Mouse (Mus musculus): Measurements from ENCODE around the gene C87977. TPM values are rescaled to one million over a fixed set of nuclear protein-coding genes. Genes with fewer than 3 reads are reported as not detected.
"Not testable (repeated sequence)": the region's sequence is repeated elsewhere in the genome, so short reads cannot be mapped to it uniquely, and the experiment has no call there.

C87977 gene
- total RNA-seq (2015) (not detected in 2 replicates), total RNA-seq (2017) (not detected in 2 replicates)

- not testable (repeated sequence) for ATAC-seq (ENCODE audit: poor library complexity, severe bottlenecking)
Observed at GRCm38 (mm10) chr4:144213218-144213617, at the start of gene C87977. Gene C87977, minus strand, starts transcription at chr4:144213318.

GRCm38 (mm10) chr4:144254768-144255167 is 41.6 kb upstream of the C87977 start:
- ATAC-seq (ENCODE audit: poor library complexity, severe bottlenecking): not testable (repeated sequence)

GRCm38 (mm10) chr4:144190419-144190818 is 22.7 kb downstream of the C87977 start, which contains the start of gene Oog2:
Gene Oog2, plus strand, starts transcription at chr4:144190719.
- ATAC-seq (ENCODE audit: poor library complexity, severe bottlenecking): no peak

DNA sequence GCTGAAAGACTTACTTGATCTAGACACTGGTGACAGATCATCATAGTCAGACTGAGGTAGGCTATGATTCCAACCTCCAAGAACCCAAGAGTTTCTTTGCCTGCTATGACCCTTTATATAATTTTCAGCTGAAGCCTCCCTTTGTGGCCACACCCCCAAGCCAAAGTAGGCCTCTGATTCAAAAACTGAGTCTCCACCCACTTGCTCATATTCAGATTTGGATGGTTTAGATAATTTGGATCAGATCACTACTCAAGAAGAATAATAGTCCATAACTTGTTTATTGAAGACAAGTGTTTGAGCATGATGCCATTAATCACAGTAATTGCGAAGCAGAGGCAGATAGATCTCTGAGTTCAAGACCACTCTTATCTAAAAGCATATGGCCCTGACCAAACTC is 50.6 kb downstream of the C87977 start, which contains the start of gene Oog3:
TSS of gene Oog3 (minus strand) at position 101 of the 400 bp plus-strand sequence.
- ATAC-seq (ENCODE audit: poor library complexity, severe bottlenecking): no peak

Other genes starting within 250 kb of the C87977 start
- not detected in 2 replicates for gene Gm13101, start 246.4 kb downstream of the C87977 start, total RNA-seq (2015)
- not detected in 2 replicates for gene Gm13101, start 246.4 kb downstream of the C87977 start, total RNA-seq (2017)
- gene Pramef17, start 218.9 kb downstream of the C87977 start, total RNA-seq (2015): not detected in 2 replicates
- not detected in 2 replicates for gene Pramef17, start 218.9 kb downstream of the C87977 start, total RNA-seq (2017)
- not detected in 2 replicates for gene Pramel4, start 154.2 kb downstream of the C87977 start, total RNA-seq (2015)
- not detected in 2 replicates for gene Pramel4, start 154.2 kb downstream of the C87977 start, total RNA-seq (2017)
- gene Gm13102, start 106.8 kb downstream of the C87977 start, total RNA-seq (2015): not detected in 2 replicates
- not detected in 2 replicates for gene Gm13102, start 106.8 kb downstream of the C87977 start, total RNA-seq (2017)
- not detected in 2 replicates for gene Oog3, start 50.7 kb downstream of the C87977 start, total RNA-seq (2015)
- not detected in 2 replicates for gene Oog3, start 50.7 kb downstream of the C87977 start, total RNA-seq (2017)
- not detected in 2 replicates for gene Oog2, start 22.6 kb downstream of the C87977 start, total RNA-seq (2015)
- gene Oog2, start 22.6 kb downstream of the C87977 start, total RNA-seq (2017): not detected in 2 replicates
- not detected in 2 replicates for gene Pramel5, start 67.2 kb upstream of the C87977 start, total RNA-seq (2015)
- gene Pramel5, start 67.2 kb upstream of the C87977 start, total RNA-seq (2017): not detected in 2 replicates
- not detected in 2 replicates for gene Gm13128, start 116.9 kb upstream of the C87977 start, total RNA-seq (2015)
- gene Gm13128, start 116.9 kb upstream of the C87977 start, total RNA-seq (2017): not detected in 2 replicates
- gene Gm13119, start 144.6 kb upstream of the C87977 start, total RNA-seq (2015): not detected in 2 replicates
- not detected in 2 replicates for gene Gm13119, start 144.6 kb upstream of the C87977 start, total RNA-seq (2017)
- gene Pramef20, start 164.6 kb upstream of the C87977 start, total RNA-seq (2015): not detected in 2 replicates
- gene Pramef20, start 164.6 kb upstream of the C87977 start, total RNA-seq (2017): not detected in 2 replicates
- not detected in 2 replicates for gene Pramef12, start 195.1 kb upstream of the C87977 start, total RNA-seq (2015)
- not detected in 2 replicates for gene Pramef12, start 195.1 kb upstream of the C87977 start, total RNA-seq (2017)
- not detected in 2 replicates for gene 1700012P22Rik, start 225.5 kb upstream of the C87977 start, total RNA-seq (2015)
- not detected in 2 replicates for gene 1700012P22Rik, start 225.5 kb upstream of the C87977 start, total RNA-seq (2017)
- not detected in 2 replicates for gene Gm9944, start 240.0 kb upstream of the C87977 start, total RNA-seq (2015)
- not detected in 2 replicates for gene Gm9944, start 240.0 kb upstream of the C87977 start, total RNA-seq (2017)

Data from megakaryocyte, adult 5-6 weeks (primary cell).